Mouse (Mus musculus): ENCODE data around the gene Fzd4.
A peak's percentile ranks its signal among the peaks of the same experiment; 100 is the strongest.

Fzd4 gene

DNA sequence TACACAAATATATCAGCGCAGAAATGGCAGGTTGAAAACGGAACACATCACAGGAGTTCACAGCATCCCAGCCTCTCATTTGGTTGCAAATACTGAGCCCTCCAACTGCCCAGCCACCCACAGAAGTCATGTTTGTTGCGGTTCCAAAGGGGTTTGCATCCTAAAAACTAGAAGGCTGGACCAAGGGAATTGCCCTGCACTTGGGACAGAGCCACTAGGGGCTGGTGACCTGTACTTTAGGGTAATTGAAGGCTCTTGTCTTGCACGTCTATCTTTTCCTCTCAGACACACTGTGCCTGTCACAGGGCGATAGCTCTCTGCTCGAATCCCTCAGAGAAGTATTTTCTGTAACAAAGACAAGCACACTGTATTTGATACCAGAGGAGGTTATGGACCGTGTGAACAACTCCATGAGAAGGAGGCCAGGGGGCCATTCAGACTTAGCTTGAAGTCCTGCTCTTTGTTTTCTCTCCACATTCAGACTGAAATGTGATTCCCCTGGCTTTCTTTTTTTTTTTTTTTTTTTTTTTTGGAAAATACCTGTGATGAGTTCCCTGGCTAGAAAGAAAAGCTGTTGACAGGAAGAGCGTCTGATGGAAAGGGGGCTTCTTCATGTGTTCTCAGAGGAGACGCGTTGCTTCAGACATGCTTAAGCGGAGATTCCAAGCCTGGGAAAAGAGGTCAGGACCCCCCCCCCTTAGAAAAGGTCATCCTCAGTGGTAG is 2.9 kb upstream of the Fzd4 start:
- DNase-seq: no peak

DNA sequence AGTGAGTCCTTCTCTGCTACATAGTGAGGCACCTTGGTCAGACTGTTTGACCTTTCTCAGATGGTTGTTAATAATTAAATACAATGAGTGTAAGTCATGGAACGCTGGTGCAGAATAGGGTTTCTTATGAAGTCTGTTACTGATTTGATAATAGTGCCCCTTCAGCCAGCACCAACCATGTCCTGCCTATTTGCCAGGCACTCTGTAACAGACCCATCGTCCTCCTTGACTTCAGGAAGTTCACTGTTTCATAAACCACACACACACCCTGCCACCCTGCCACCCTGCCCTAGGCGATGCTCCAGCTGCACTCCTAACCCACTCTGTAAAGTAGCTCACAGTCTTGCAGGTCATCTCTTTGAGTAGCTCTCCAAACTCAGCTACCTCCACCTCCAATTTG is 2.2 kb upstream of the Fzd4 start:
- DNase-seq: peak; percentile 65

DNA sequence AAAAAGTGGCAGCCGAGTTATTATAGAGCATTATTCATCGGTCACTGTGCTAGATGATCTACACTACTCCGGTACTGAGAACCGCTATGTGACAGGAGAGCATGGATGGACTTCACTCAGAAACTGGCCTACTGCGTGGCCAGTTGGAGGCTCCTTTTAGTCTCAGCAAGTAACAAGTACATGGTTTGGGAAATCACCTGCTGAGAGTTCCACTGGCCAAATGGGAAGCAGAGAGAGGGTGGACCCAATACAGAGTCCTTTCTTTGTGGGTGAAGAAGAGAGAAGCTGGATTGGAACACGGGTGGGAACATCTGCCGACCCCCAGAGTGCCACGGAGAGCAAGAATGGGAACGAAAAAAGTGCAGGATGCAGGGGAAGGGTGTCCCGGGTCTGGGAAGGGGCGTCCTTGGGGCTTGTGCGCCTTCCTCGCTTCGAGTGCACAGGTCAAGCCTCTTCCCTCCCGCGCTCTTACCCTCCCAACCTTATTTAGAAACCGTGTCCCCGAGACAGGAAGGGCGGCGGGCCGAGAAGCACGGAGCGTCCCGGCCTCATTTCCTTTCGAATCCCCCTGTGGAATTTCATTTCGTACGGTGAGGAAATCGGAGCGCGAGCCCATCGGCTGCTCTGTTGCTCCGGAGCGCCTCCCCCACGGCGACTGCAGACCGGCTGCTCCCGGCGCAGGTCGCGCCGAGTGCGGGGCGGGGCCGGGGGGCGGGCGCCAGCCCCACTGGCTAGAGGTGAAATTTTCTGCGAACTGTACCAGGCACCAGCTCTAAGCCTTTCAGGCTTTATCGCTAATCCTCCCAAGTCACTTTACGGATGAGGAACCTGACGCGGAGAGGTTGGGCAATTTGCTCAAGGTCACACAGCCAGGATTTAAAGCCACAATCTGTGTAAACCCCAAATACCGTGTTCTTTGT is 842 bp upstream of the Fzd4 start:
- peak; percentile 88 for DNase-seq

DNA sequence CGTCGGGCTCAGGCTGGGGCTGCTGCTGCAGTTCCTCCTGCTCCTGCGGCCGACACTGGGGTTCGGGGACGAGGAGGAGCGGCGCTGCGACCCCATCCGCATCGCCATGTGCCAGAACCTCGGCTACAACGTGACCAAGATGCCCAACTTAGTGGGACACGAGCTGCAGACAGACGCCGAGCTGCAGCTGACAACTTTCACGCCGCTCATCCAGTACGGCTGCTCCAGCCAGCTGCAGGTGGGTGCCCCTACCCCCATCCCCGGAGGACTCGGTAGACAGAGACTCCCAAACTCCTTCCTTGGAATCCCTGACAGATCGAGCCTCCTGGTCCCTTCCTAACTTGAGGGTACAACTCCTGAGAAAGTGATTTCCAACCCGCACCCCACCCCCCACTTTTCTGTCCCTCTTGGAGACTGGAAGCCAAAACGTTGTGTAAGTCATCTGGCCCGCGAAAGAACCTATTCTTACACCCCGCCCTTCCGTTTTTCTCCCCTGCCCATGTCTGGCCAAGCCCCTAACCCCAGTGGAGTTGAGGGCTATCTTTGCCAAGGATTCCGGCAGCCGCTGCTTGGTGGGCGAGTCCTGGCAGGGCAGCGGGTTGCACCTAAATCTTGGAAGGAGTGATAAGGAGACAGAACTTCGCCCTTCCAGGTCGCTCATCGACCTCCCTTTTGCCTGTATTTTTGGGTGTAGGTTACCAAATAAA is 732 bp downstream of the Fzd4 start:
- peak; percentile 67 for DNase-seq

GRCm38 (mm10) chr7:89406011-89406410 is 1.9 kb downstream of the Fzd4 start:
- DNase-seq: peak; percentile 16

DNA sequence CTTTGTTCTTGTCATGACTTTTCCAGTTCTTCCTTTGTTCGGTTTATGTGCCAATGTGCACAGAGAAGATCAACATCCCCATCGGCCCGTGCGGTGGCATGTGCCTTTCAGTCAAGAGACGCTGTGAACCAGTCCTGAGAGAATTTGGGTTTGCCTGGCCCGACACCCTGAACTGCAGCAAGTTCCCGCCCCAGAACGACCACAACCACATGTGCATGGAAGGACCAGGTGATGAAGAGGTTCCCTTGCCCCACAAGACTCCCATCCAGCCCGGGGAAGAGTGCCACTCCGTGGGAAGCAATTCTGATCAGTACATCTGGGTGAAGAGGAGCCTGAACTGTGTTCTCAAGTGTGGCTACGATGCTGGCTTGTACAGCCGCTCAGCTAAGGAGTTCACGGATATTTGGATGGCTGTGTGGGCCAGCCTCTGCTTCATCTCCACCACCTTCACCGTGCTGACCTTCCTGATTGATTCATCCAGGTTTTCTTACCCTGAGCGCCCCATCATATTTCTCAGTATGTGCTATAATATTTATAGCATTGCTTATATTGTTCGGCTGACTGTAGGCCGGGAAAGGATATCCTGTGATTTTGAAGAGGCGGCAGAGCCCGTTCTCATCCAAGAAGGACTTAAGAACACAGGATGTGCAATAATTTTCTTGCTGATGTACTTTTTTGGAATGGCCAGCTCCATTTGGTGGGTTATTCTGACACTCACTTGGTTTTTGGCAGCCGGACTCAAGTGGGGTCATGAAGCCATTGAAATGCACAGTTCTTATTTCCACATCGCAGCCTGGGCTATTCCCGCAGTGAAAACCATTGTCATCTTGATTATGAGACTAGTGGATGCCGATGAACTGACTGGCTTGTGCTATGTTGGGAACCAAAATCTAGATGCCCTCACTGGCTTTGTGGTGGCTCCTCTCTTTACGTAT is 3.1 kb downstream of the Fzd4 start:
- peak; percentile 45 for DNase-seq

GRCm38 (mm10) chr7:89410294-89410693 is 6.1 kb downstream of the Fzd4 start:
- DNase-seq: peak; percentile 39

DNA sequence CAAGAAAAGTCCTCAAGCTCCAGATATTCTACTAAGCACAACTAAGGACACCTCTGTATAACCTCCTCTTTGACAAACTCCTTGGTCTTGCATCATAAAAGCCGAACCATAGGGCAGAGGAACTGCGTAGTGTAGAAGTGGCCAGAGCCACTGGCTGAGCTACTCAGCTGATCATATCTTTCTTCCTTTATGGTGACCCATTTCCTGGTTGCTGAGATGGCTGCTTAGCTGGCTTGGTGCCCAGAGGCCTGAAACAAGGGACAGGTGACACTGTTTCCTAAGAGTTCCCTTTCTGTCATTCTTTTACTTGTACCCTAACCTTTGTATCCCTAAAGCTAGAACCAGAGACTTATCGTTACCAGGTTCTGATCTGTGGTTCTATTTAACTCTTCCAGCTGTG is 7.2 kb downstream of the Fzd4 start:
- DNase-seq: peak; percentile 64

- peak; percentile 13 for DNase-seq
Observed at GRCm38 (mm10) chr7:89412094-89412493, 7.9 kb downstream of the Fzd4 start.

DNA sequence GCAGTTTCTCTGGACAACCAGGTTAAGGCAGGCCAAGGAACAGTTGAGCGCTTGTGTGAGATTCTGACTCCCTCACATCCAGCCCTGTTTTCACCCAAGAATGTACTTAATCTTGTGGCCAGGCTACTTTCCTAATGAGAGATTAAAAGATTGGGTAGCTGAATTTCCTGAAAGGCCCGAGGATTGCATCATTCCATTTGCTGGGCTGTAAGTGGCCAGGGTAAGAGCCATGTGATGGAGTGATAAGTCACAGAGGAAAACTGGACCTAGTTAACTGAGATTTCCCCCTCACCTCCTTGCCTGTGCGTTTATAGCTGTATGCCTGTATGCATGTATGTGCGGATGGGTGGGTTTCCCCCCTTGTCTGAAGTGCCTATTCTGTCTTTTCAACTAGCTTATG is 11.9 kb downstream of the Fzd4 start:
- no peak for DNase-seq

- DNase-seq: no peak
Observed at GRCm38 (mm10) chr7:89417707-89418106, 13.6 kb downstream of the Fzd4 start.

DNA sequence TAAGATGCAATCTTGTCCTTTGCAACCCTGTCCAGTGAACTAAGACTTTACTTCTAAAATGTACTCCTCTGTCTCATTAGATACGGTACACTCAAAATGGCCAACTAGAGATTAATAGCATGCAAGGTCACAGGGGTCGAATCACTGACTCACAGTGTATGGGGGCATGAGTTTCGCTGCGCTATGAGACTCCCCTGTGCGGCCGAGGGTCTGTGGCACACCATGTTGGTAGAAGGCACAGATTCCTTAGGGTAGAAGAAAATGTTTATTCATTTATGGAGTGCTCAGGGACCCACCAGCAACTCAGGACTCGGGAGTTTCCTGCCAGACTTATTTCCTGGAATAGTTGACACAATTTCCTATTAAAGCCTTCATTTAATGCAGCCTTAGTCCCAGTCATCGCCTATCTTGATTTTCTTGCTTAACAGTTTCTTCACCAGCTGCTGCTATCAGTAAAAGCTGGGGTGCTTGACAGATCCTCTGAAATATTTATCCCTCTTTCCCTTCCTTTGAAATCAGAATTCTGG is 14.0 kb downstream of the Fzd4 start:
- peak; percentile 11 for DNase-seq

DNA sequence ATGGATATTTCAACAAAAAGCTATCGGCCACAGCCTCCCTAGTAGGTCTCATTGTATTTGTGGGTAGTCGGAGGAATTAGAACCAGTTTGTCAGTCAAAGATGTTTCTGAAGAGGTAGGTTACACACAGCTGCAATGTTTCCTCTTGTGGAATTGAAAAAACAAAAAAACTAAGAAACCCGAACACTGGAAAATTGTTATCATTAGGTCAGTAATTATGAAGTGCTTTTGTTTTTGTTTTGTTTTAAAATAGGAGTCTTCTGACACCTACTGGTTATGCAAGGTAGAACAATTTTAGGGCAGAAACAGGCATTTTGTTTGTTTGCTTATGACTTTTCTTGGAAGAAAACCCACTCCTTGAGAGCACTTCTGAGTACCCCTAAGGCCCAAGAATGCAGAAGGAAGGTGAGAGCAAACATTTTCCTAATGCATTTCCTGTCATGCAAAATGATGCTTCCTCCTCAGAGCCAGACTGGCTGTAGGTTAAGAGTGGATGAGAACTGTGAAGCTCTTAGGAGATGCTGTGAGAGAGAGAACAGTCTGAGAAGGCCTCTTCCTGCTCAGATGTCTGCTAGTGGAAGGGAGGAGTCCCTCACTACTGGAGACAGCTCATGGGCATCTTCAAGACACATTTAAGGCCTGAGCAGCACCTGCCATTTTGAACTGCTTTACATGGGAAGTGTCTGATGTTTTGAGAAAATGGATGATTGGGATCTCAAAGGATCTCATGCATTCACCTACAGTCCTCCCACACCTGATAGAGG is 14.9 kb downstream of the Fzd4 start:
- peak; percentile 15 for DNase-seq

GRCm38 (mm10) chr7:89421294-89421693 is 17.1 kb downstream of the Fzd4 start:
- peak; percentile 9 for DNase-seq

DNA sequence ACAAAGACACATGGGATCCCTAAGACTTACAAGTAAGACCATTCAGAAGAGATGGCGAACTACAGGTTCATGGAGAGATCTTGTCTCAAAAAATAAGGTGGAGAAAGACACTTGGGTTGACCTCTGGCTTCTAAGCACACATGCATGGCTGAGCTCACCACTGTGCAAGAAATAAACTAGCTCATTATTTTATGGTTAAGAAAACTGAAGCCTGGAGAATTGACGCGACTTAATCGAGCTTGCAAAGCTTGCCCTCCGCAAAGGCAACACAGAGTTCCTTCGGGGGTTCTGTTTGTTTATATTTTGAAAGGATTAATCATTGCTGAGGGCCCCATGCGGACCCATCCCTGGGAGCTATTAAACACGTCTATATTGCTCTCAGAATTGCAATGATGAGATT is 18.5 kb downstream of the Fzd4 start:
- peak; percentile 32 for DNase-seq

DNA sequence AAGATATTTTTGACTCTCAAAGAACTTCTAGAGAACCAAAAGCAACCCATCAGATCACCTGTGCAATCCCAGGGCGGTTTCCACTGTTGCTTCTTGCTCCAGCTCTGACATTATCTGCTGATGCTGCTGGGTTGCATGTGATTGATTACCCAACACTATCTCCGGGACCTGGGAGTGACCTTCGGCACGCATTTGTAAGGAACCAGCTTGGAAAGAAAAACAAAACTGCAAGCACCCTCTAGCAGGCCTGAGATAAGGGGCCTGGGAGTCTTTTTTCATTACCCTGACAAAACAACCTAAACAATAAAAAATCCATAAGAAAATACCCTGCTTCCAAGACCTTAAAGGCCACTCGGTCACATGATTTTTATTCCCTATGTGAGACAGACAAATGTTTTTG is 19.0 kb downstream of the Fzd4 start:
- DNase-seq: peak; percentile 59

GRCm38 (mm10) chr7:89423688-89424255 is 19.6 kb downstream of the Fzd4 start:
- peak; percentile 68 for DNase-seq

- DNase-seq: peak; percentile 36
Observed at GRCm38 (mm10) chr7:89424659-89425058, 20.5 kb downstream of the Fzd4 start.

DNA sequence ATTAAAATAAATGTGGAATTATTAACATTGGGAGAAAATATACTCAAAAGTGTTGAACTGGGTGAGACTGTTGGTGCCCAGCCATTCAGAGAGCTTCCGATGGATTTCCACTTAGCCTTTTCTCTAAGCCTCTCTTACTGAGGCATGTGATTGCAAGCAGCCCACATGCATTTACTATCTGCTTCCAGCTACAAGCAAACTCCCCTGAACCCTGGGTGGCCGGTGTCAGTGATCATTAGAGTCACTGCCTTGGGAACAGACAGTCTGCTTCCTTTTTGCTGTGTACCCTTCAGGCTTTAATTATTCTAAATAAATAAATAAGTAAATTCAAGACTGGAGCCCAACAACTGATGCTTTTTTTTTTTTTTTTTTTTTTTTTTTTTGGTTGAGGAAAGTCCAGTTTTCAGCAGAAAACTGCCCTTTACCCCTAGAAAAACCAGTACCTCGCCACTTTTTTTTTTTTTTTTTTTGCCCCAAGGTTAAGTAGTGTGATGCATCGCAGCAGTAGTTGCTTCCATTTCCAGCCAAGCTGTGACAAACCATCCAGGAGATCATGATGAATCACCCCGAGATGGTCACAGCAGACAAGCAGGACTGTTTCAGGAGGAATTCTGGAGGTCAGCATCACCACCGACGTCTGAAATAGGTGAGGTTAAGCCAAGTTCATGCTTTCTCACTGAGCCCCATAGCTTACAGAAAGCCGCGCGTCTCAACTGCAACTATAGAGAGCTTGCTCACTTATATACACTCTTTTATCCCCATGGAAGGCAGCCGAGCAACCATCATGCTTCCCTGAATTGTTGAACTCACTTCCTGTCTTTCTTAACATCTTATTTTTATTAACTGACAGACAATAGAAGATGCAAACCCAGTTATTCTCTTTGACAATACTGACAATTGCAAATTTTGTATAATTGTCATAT is 21.9 kb downstream of the Fzd4 start:
- peak; percentile 62 for DNase-seq

- peak; percentile 62 for DNase-seq
Observed at GRCm38 (mm10) chr7:89427101-89427500, 22.9 kb downstream of the Fzd4 start.
